Mouse (Mus musculus) stomach, postnatal 0 days (tissue): ENCODE measurements at regions not wholly inside any gene's neighbourhood (a gene's known extent, or its start where the extent isn't known, plus 50 kb on each side); places are given as distances from the start of the nearest gene placed in this dataset.

Experiments used
- CTCF ChIP-seq: IDR thresholded peaks from 2 replicates; pipeline ENCODE4 v1.5.1; 2016; ENCODE audit warnings: antibody characterized with exemption, low read depth, mild to moderate bottlenecking, moderate library complexity
- EP300 ChIP-seq: optimal IDR thresholded peaks from 2 replicates; pipeline ENCODE3; 2016; ENCODE audit warnings: antibody characterized with exemption

- TF ChIP-seq CTCF (no peak), EP300 (no peak)
Observed at GRCm38 (mm10) chr10:18946727-18947126, 68.7 kb downstream of the Tnfaip3 start.
